Mouse (Mus musculus) monocyte, adult 2 months (primary cell): ENCODE measurements around the gene Esyt1.
A peak's percentile ranks its signal among the peaks of the same experiment; 100 is the strongest.
"Not testable (repeated sequence)": the region's sequence is repeated elsewhere in the genome, so short reads cannot be mapped to it uniquely, and the experiment has no call there.

ENCODE experiments used
- DNase-seq, 2 experiments: peaks; one replicate each; pipeline ENCODE4 v3.0.0; 2022; ENCODE audit warnings: low spot score in 2 of 2, low read depth in 1 of 2

Gene Esyt1

GRCm38 (mm10) chr10:128505974-128506373, 19.7 kb downstream of the Esyt1 start:
- no peak for DNase-seq

- not testable (repeated sequence) for DNase-seq
These were observed 20.4 kb downstream of the Esyt1 start for GRCm38 (mm10) chr10:128505371-128505667.

- DNase-seq, result no peak
These were observed 20.9 kb downstream of the Esyt1 start for GRCm38 (mm10) chr10:128504641-128505370.

GRCm38 (mm10) chr10:128504012-128504411, 21.7 kb downstream of the Esyt1 start:
- DNase-seq, result no peak

GRCm38 (mm10) chr10:128503532-128503931, 22.1 kb downstream of the Esyt1 start:
- no peak for DNase-seq

- no peak for DNase-seq
These were observed 23.3 kb downstream of the Esyt1 start for GRCm38 (mm10) chr10:128502341-128502740.

GRCm38 (mm10) chr10:128499116-128499671, 26.5 kb downstream of the Esyt1 start:
- DNase-seq, result peak in 1 of 2 experiments; percentile 34

GRCm38 (mm10) chr10:128498590-128498989, 27.1 kb downstream of the Esyt1 start, which contains the start of gene Myl6b:
Gene Myl6b, minus strand, starts transcription at chr10:128498685.
- peak; percentile 91 to 95 for DNase-seq

GRCm38 (mm10) chr10:128497134-128497737, 28.4 kb downstream of the Esyt1 start:
- DNase-seq, result no peak

GRCm38 (mm10) chr10:128496509-128497077, 29.1 kb downstream of the Esyt1 start:
- no peak for DNase-seq

GRCm38 (mm10) chr10:128495903-128496302, 29.8 kb downstream of the Esyt1 start:
- no peak for DNase-seq

GRCm38 (mm10) chr10:128495270-128495669, 30.4 kb downstream of the Esyt1 start:
- DNase-seq, result no peak

- DNase-seq, result no peak
These were observed 30.9 kb downstream of the Esyt1 start for GRCm38 (mm10) chr10:128494667-128495245.

GRCm38 (mm10) chr10:128493695-128494666, 31.7 kb downstream of the Esyt1 start, which contains the start of gene Myl6:
Gene Myl6, minus strand, starts transcription at chr10:128494145.
- DNase-seq, result peak; percentile 91 to 93

GRCm38 (mm10) chr10:128493319-128493694, 32.4 kb downstream of the Esyt1 start:
- no peak for DNase-seq

- no peak for DNase-seq
These were observed 32.9 kb downstream of the Esyt1 start for GRCm38 (mm10) chr10:128492633-128493311.

GRCm38 (mm10) chr10:128492051-128492450, 33.6 kb downstream of the Esyt1 start:
- not testable (repeated sequence) for DNase-seq

- no peak for DNase-seq
These were observed 34.2 kb downstream of the Esyt1 start for GRCm38 (mm10) chr10:128491495-128491894.

- no peak for DNase-seq
These were observed 34.8 kb downstream of the Esyt1 start for GRCm38 (mm10) chr10:128490912-128491311.

- DNase-seq, result no peak
These were observed 35.4 kb downstream of the Esyt1 start for GRCm38 (mm10) chr10:128490232-128490631.
